ENCODE assay signal across 26 mouse cellular contexts in genomic region chr3:145601345-145601744, GRCm38 (mm10). TPM values are rescaled to one million over a fixed set of nuclear protein-coding genes. Genes with fewer than 3 reads are reported as not detected.
DNase-seq lines count a peak whose midpoint lies in the region; ATAC-seq and TF ChIP-seq lines count a peak whose summit lies in the region.
"Had no signal": no experiment of that assay in that cellular context is flagged by ENCODE, and none has a peak within 500 bp of the region (broad histone marks: within the 10 kb centered on the region; RNA-seq: fewer than 3 reads in every experiment).

No protein-coding gene starts in this region.

- no peak overlapping the region for H3K4me2 ChIP-seq in intestine, embryonic 16.5 days (ENCODE audit: low read depth, low read length)
- no peak overlapping the region for H3K4me2 ChIP-seq in intestine, embryonic 15.5 days (replicated peaks)
- no peak overlapping the region for H3K4me2 ChIP-seq in lung, embryonic 15.5 days
- H3K4me2 ChIP-seq in intestine, postnatal 0 days (replicated peaks; ENCODE audit: low read depth) = no peak overlapping the region
- H3K4me2 ChIP-seq in stomach, embryonic 15.5 days = no peak overlapping the region
- H3K4me2 ChIP-seq: embryonic facial prominence, embryonic 12.5 days; heart, embryonic 15.5 days; midbrain, embryonic 12.5 days had no signal

- peak; percentile 43; the same call in 1 of the 2 replicates for ATAC-seq in intestine, embryonic 16.5 days
- no peak for ATAC-seq in intestine, embryonic 15.5 days
- ATAC-seq in lung, embryonic 15.5 days (ENCODE audit: borderline replicate concordance, extremely low read depth, low FRiP score, low TSS enrichment) = no peak
- no peak for ATAC-seq in intestine, postnatal 0 days
- ATAC-seq in stomach, embryonic 15.5 days (ENCODE audit: insufficient read depth, low FRiP score, low read depth) = peak; percentile 64; the same call in 1 of the 2 replicates
- ATAC-seq: forebrain, embryonic 14.5 days; hindbrain, postnatal 0 days had no signal

- TF ChIP-seq CTCF in lung, adult 2 months (IDR thresholded peaks at IDR 0.05; ENCODE audit: insufficient read depth, low read length) = no peak
- TF ChIP-seq CTCF in intestine, postnatal 0 days (IDR thresholded peaks at IDR 0.05; ENCODE audit: low read depth) = no peak

- H3K9ac ChIP-seq in intestine, embryonic 16.5 days (ENCODE audit: low read depth, low read length) = 0 out of 2 replicates have a peak overlapping the region, but pooled peaks have one; percentile 25
- H3K9ac ChIP-seq in intestine, embryonic 15.5 days = no peak overlapping the region
- H3K9ac ChIP-seq in lung, embryonic 15.5 days = no peak overlapping the region
- no peak overlapping the region for H3K9ac ChIP-seq in intestine, postnatal 0 days (ENCODE audit: low read depth, low read length)
- no peak overlapping the region for H3K9ac ChIP-seq in stomach, embryonic 15.5 days
- H3K9ac ChIP-seq: embryonic facial prominence, embryonic 12.5 days; heart, embryonic 15.5 days; liver, embryonic 14.5 days; midbrain, embryonic 12.5 days had no signal

- no peak for DNase-seq in lung, adult 2 months
- no peak for DNase-seq in heart, adult 18-20 months
- DNase-seq: adrenal gland, postnatal 10 days; cerebellum, adult 8-10 months; cerebellum, postnatal 25 days; gastrocnemius, postnatal 14 days; kidney, adult 11 months; kidney, postnatal 36 days; thymus, adult 18-20 months; thymus, postnatal 25 days had no signal

- H3K9me3 ChIP-seq in intestine, embryonic 16.5 days (ENCODE audit: control insufficient read depth, low read length) = no peaks in the 10 kb centered on the region
- H3K9me3 ChIP-seq in intestine, embryonic 15.5 days = no peaks in the 10 kb centered on the region
- no peaks in the 10 kb centered on the region for H3K9me3 ChIP-seq in lung, embryonic 15.5 days
- H3K9me3 ChIP-seq in intestine, postnatal 0 days (ENCODE audit: control insufficient read depth) = no peaks in the 10 kb centered on the region
- no peaks in the 10 kb centered on the region for H3K9me3 ChIP-seq in stomach, embryonic 15.5 days
- H3K9me3 ChIP-seq: embryonic facial prominence, embryonic 12.5 days; heart, embryonic 10.5 days; heart, embryonic 15.5 days; midbrain, embryonic 12.5 days; neural tube, embryonic 13.5 days had no signal

- 0 out of 2 replicates have a peak, but pooled peaks cover 5% of the 10 kb centered on the region for H3K36me3 ChIP-seq in intestine, embryonic 16.5 days (ENCODE audit: control insufficient read depth, insufficient read depth, low read length)
- peaks cover 12% of the 10 kb centered on the region for H3K36me3 ChIP-seq in intestine, embryonic 15.5 days
- H3K36me3 ChIP-seq in lung, embryonic 15.5 days = peaks cover 45% of the 10 kb centered on the region
- peaks cover 28% of the 10 kb centered on the region for H3K36me3 ChIP-seq in intestine, postnatal 0 days (ENCODE audit: control insufficient read depth, insufficient read depth)
- peaks cover 18% of the 10 kb centered on the region; the same call in 1 of the 2 replicates for H3K36me3 ChIP-seq in stomach, embryonic 15.5 days

- TF ChIP-seq POLR2A in lung, adult 2 months (IDR thresholded peaks at IDR 0.05; ENCODE audit: borderline replicate concordance, extremely low read depth, low read depth, low read length) = no peak

- no peak overlapping the region for H3K4me3 ChIP-seq in intestine, embryonic 16.5 days (ENCODE audit: low read length)
- no peak overlapping the region for H3K4me3 ChIP-seq in intestine, embryonic 15.5 days (replicated peaks)
- H3K4me3 ChIP-seq in lung, embryonic 15.5 days = no peak overlapping the region
- no peak overlapping the region for H3K4me3 ChIP-seq in lung, adult 2 months (replicated peaks; ENCODE audit: extremely low read depth, low read depth, low read length)
- no peak overlapping the region for H3K4me3 ChIP-seq in intestine, postnatal 0 days (ENCODE audit: low read depth, low read length)
- H3K4me3 ChIP-seq in stomach, embryonic 15.5 days (replicated peaks) = no peak overlapping the region
- H3K4me3 ChIP-seq: embryonic facial prominence, embryonic 12.5 days; heart, embryonic 10.5 days; heart, embryonic 15.5 days; midbrain, embryonic 12.5 days; neural tube, embryonic 13.5 days had no signal

- H3K27me3 ChIP-seq in intestine, embryonic 16.5 days (replicated peaks; ENCODE audit: control insufficient read depth, insufficient read depth, low read length) = no peaks in the 10 kb centered on the region
- no peaks in the 10 kb centered on the region for H3K27me3 ChIP-seq in intestine, embryonic 15.5 days (replicated peaks)
- no peaks in the 10 kb centered on the region for H3K27me3 ChIP-seq in lung, embryonic 15.5 days
- H3K27me3 ChIP-seq in intestine, postnatal 0 days (replicated peaks; ENCODE audit: control insufficient read depth, insufficient read depth, low read length) = no peaks in the 10 kb centered on the region
- no peaks in the 10 kb centered on the region for H3K27me3 ChIP-seq in stomach, embryonic 15.5 days (replicated peaks)
- H3K27me3 ChIP-seq: embryonic facial prominence, embryonic 12.5 days; heart, embryonic 15.5 days; midbrain, embryonic 12.5 days; neural tube, embryonic 13.5 days; Patski had no signal

- no peak overlapping the region for H3K27ac ChIP-seq in intestine, embryonic 16.5 days (ENCODE audit: low read length)
- no peak overlapping the region for H3K27ac ChIP-seq in intestine, embryonic 15.5 days
- peak overlapping the region; percentile 60 for H3K27ac ChIP-seq in lung, embryonic 15.5 days
- H3K27ac ChIP-seq in intestine, postnatal 0 days (ENCODE audit: low read depth, low read length) = peak overlapping the region; percentile 21; the same call in 1 of the 2 replicates
- peak overlapping the region; percentile 46 for H3K27ac ChIP-seq in stomach, embryonic 15.5 days
- H3K27ac ChIP-seq: embryonic facial prominence, embryonic 12.5 days; heart, embryonic 15.5 days; hindbrain, postnatal 0 days; liver, embryonic 14.5 days; midbrain, embryonic 12.5 days had no signal

- H3K4me1 ChIP-seq in intestine, embryonic 16.5 days (ENCODE audit: control insufficient read depth, insufficient read depth, low read length) = peaks cover 11% of the 10 kb centered on the region
- H3K4me1 ChIP-seq in intestine, embryonic 15.5 days (replicated peaks) = peaks cover 5% of the 10 kb centered on the region; the same call in 1 of the 2 replicates
- H3K4me1 ChIP-seq in lung, embryonic 15.5 days = peaks cover 17% of the 10 kb centered on the region
- no peaks in the 10 kb centered on the region for H3K4me1 ChIP-seq in lung, adult 2 months (ENCODE audit: control insufficient read depth, insufficient read depth, low read length)
- no peaks in the 10 kb centered on the region for H3K4me1 ChIP-seq in intestine, postnatal 0 days (replicated peaks; ENCODE audit: control insufficient read depth, insufficient read depth, low read length)
- peaks cover 8% of the 10 kb centered on the region; the same call in 1 of the 2 replicates for H3K4me1 ChIP-seq in stomach, embryonic 15.5 days

- WGBS in intestine, embryonic 16.5 days = 36% methylated on average over 6 of the region's 6 CpGs
- 38% methylated on average over 6 of the region's 6 CpGs for WGBS in intestine, embryonic 15.5 days
- WGBS in lung, embryonic 15.5 days = 27% methylated on average over 6 of the region's 6 CpGs
- WGBS in lung, adult 2 months = 48% methylated on average over 6 of the region's 6 CpGs
- WGBS in intestine, postnatal 0 days = 44% methylated on average over 6 of the region's 6 CpGs
- 36% methylated on average over 6 of the region's 6 CpGs for WGBS in stomach, embryonic 15.5 days

RNA-seq across cellular contexts. Expression of gene Znhit6, which starts 25.3 kb away (rescaled TPM):
- 23.5 and 28.4 TPM in 2 replicates for polyA plus RNA-seq in intestine, embryonic 16.5 days (2015; fragmentation: Nextera tagmentation; extraction: Ambion mirVana)
- polyA plus RNA-seq in intestine, embryonic 15.5 days (2015; fragmentation: Nextera tagmentation; extraction: Ambion mirVana) = 32.1 and 33.7 TPM in 2 replicates
- polyA plus RNA-seq in lung, embryonic 15.5 days (2015; fragmentation: Nextera tagmentation; extraction: Ambion mirVana) = 30.2 and 32.1 TPM in 2 replicates
- 1.8 and 4.2 TPM in 2 replicates for polyA plus RNA-seq in lung, adult 2 months (2012; rRNA removed)
- polyA plus RNA-seq in intestine, postnatal 0 days (2015; fragmentation: Nextera tagmentation; extraction: Ambion mirVana) = 13.1 and 15.9 TPM in 2 replicates
- polyA plus RNA-seq in stomach, embryonic 15.5 days (2015; fragmentation: Nextera tagmentation; extraction: Ambion mirVana) = 29.8 and 30.2 TPM in 2 replicates
- total RNA-seq in heart, adult 18-20 months (2021) = 10 to 100 TPM; 12.8 to 16.0 TPM

RNA-seq across cellular contexts. Expression of gene Ccn1, which starts 48.4 kb away (rescaled TPM):
- polyA plus RNA-seq in intestine, embryonic 16.5 days (2015; fragmentation: Nextera tagmentation; extraction: Ambion mirVana) = 50.3 and 55.5 TPM in 2 replicates
- 48.0 and 50.4 TPM in 2 replicates for polyA plus RNA-seq in intestine, embryonic 15.5 days (2015; fragmentation: Nextera tagmentation; extraction: Ambion mirVana)
- polyA plus RNA-seq in lung, embryonic 15.5 days (2015; fragmentation: Nextera tagmentation; extraction: Ambion mirVana) = 58.3 and 58.8 TPM in 2 replicates
- 79.9 and 102 TPM in 2 replicates for polyA plus RNA-seq in lung, adult 2 months (2012; rRNA removed)
- polyA plus RNA-seq in intestine, postnatal 0 days (2015; fragmentation: Nextera tagmentation; extraction: Ambion mirVana) = 33.1 and 37.0 TPM in 2 replicates
- 39.7 and 45.1 TPM in 2 replicates for polyA plus RNA-seq in stomach, embryonic 15.5 days (2015; fragmentation: Nextera tagmentation; extraction: Ambion mirVana)
- 10 to 100 TPM; 77.5 to 83.7 TPM for total RNA-seq in heart, adult 18-20 months (2021)
- total RNA-seq: granulocyte monocyte progenitor cell, adult 5-6 weeks; MEL had no signal

Comparison
In these comparisons a context has a peak if more than half of its experiments do, and no peak if none do; other contexts are left out.
1. ATAC-seq: peak in intestine, embryonic 16.5 days (single experiment) and stomach, embryonic 15.5 days (single experiment); none in intestine, embryonic 15.5 days (single experiment), lung, embryonic 15.5 days (single experiment) and intestine, postnatal 0 days (single experiment).
2. H3K27ac ChIP-seq: peak in lung, embryonic 15.5 days (single experiment), intestine, postnatal 0 days (single experiment) and stomach, embryonic 15.5 days (single experiment); none in intestine, embryonic 16.5 days (single experiment) and intestine, embryonic 15.5 days (single experiment).